Mouse (Mus musculus): ENCODE measurements around the gene Slc23a4. TPM values are rescaled to one million over a fixed set of nuclear protein-coding genes. Genes with fewer than 3 reads are reported as not detected.
A peak's percentile ranks its signal among the peaks of the same experiment; 100 is the strongest.

Slc23a4 gene
- polyA plus RNA-seq (2016; fragmentation: Nextera tagmentation; extraction: Ambion mirVana): 0.40 and 0.76 TPM in 2 replicates

DNA sequence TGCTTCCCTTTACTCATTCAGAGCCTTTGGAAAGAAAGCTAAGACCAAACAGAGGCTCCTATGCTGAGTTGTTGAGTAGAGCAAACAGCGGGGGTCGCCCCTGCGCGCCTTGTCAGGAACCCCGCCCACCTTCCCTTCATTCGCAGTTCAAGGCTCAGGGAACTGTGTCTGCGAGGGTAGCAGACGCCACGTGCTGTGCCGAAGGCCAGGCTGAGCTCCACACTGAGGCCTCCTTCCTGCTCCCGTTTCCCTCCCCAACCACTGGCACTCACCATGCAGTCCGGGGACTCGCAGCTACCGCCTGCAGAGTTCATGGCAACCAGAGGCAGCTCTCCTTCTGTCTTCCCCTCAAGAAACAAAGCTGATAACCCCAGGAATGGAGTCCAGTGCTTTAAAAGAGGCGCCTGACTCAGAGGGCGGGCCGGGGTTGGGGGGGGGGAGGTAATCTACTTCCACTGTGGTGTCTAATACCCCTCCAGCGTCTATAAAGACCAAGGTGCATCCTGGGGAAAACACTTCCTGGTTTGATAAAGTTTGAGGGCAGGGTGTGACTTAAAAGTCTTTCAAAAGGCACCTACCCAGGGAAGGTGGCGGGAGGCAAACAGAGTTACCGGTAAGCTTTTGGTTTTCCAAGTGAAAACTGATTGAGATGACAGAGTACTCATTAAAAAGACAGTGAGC, at the start of gene Slc23a4:
Slc23a4 (minus strand) TSS at position 324 of the 681 bp plus-strand sequence.
- Histone ChIP-seq H3K4me1 (peaks cover 9% of the 10 kb centered on the region), H3K9me3 (no peaks in the 10 kb centered on the region), H3K27me3 (0 out of 2 replicates have a peak, but pooled peaks cover 8% of the 10 kb centered on the region), H3K36me3 (replicated peaks) (no peaks in the 10 kb centered on the region), H3K9ac (no peak within 1 kb of the TSS), H3K4me3 (replicated peaks) (peak within 1 kb of the TSS; percentile 7; the same call in 1 of the 2 replicates), H3K4me2 (peak within 1 kb of the TSS; percentile 37), H3K27ac (no peak within 1 kb of the TSS)
- WGBS: 8% methylated on average over 20 of the region's 20 CpGs
- ATAC-seq (ENCODE audit: low FRiP score): no peak

GRCm38 (mm10) chr6:35033341-35033740, 45.1 kb upstream of the Slc23a4 start:
- no peak overlapping the region for H3K4me3 ChIP-seq (replicated peaks)
- 96% methylated on average over 11 of the region's 11 CpGs for WGBS
- H3K27me3 ChIP-seq: no peaks in the 10 kb centered on the region

DNA sequence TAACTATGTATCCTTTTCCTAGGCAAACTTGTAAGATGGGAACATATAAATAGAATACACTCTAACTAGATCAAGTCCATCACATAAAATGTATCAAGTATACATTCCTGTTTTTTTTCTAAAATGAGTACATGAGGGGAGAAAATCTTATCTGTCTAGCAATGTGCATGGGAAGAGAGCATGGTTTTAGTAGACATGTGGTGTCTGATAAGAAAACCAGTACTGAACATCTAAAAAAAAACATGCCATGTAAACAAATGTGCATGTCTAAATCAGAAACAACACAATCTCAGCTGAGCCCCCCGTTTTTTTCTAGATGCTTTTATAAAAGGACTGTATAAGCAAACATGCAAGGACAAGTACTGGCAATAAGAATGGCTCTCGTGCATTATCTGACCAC, 44.5 kb upstream of the Slc23a4 start:
- no peaks in the 10 kb centered on the region for H3K9me3 ChIP-seq
- H3K36me3 ChIP-seq (replicated peaks): no peaks in the 10 kb centered on the region
- no peak overlapping the region for H3K9ac ChIP-seq
- H3K4me1 ChIP-seq: 0 out of 2 replicates have a peak, but pooled peaks cover under 1% of the 10 kb centered on the region
- no peak overlapping the region for H3K27ac ChIP-seq
- H3K4me3 ChIP-seq (replicated peaks): no peak overlapping the region
- no peaks in the 10 kb centered on the region for H3K27me3 ChIP-seq
- WGBS: 94% methylated on average over 2 of the region's 2 CpGs
- H3K4me2 ChIP-seq: no peak overlapping the region
- no peak for ATAC-seq (ENCODE audit: low FRiP score)

More at GRCm38 (mm10) chr6:35033341-35033740, 45.1 kb upstream of the Slc23a4 start:
- Histone ChIP-seq H3K27ac (no peak overlapping the region), H3K4me1 (no peaks in the 10 kb centered on the region), H3K9me3 (no peaks in the 10 kb centered on the region), H3K4me2 (no peak overlapping the region), H3K9ac (no peak overlapping the region), H3K36me3 (replicated peaks) (no peaks in the 10 kb centered on the region)
- ATAC-seq (ENCODE audit: low FRiP score): no peak

GRCm38 (mm10) chr6:35030811-35031210, 42.6 kb upstream of the Slc23a4 start:
- no peak overlapping the region for H3K27ac ChIP-seq
- H3K4me3 ChIP-seq (replicated peaks): no peak overlapping the region
- no peaks in the 10 kb centered on the region for H3K9me3 ChIP-seq
- no peaks in the 10 kb centered on the region for H3K27me3 ChIP-seq
- 0 out of 2 replicates have a peak, but pooled peaks cover 7% of the 10 kb centered on the region for H3K4me1 ChIP-seq
- no peak overlapping the region for H3K4me2 ChIP-seq
- H3K36me3 ChIP-seq (replicated peaks): no peaks in the 10 kb centered on the region
- ATAC-seq (ENCODE audit: low FRiP score): no peak
- WGBS: 93% methylated on average over 4 of the region's 4 CpGs
- no peak overlapping the region for H3K9ac ChIP-seq

GRCm38 (mm10) chr6:35030226-35030625, 42.0 kb upstream of the Slc23a4 start:
- H3K4me3 ChIP-seq (replicated peaks): no peak overlapping the region
- no peak overlapping the region for H3K4me2 ChIP-seq
- no peaks in the 10 kb centered on the region for H3K9me3 ChIP-seq
- H3K36me3 ChIP-seq (replicated peaks): no peaks in the 10 kb centered on the region
- H3K27ac ChIP-seq: no peak overlapping the region
- WGBS: 87% methylated on average over 6 of the region's 6 CpGs
- H3K9ac ChIP-seq: no peak overlapping the region
- no peak for ATAC-seq (ENCODE audit: low FRiP score)
- no peaks in the 10 kb centered on the region for H3K27me3 ChIP-seq
- 0 out of 2 replicates have a peak, but pooled peaks cover 7% of the 10 kb centered on the region for H3K4me1 ChIP-seq

GRCm38 (mm10) chr6:35028023-35028422, 39.8 kb upstream of the Slc23a4 start:
- Histone ChIP-seq H3K4me3 (replicated peaks) (no peak overlapping the region), H3K27me3 (no peaks in the 10 kb centered on the region), H3K4me1 (0 out of 2 replicates have a peak, but pooled peaks cover 7% of the 10 kb centered on the region), H3K36me3 (replicated peaks) (peaks cover 2% of the 10 kb centered on the region), H3K9me3 (no peaks in the 10 kb centered on the region), H3K27ac (no peak overlapping the region), H3K9ac (no peak overlapping the region), H3K4me2 (no peak overlapping the region)
- ATAC-seq (ENCODE audit: low FRiP score): no peak
- 73% methylated on average over 2 of the region's 2 CpGs for WGBS

GRCm38 (mm10) chr6:35027257-35027656, 39.1 kb upstream of the Slc23a4 start:
- Histone ChIP-seq H3K9ac (no peak overlapping the region), H3K4me2 (no peak overlapping the region), H3K36me3 (replicated peaks) (peaks cover 6% of the 10 kb centered on the region), H3K4me1 (0 out of 2 replicates have a peak, but pooled peaks cover 7% of the 10 kb centered on the region), H3K9me3 (no peaks in the 10 kb centered on the region), H3K27ac (no peak overlapping the region), H3K4me3 (replicated peaks) (no peak overlapping the region), H3K27me3 (no peaks in the 10 kb centered on the region)
- WGBS: 68% methylated on average over 6 of the region's 6 CpGs
- no peak for ATAC-seq (ENCODE audit: low FRiP score)

DNA sequence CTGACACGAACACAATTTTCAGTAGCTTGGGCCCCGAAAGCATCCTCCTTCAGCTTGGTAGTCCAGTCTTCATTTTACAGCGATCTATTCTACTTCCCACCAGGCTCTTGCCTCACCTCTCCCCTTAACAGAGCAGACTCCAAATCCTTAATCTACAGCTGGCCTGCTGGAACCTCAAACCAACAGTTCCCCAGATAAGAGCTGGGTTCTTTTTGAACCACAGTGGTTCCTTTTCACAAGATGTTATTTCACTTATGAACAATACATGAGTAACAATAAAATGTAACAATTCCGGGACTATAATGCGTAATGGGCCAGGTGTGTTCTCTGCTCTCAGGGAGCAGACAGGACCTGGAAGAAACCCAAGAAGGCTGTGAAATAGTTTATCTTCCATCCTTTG, 28.4 kb upstream of the Slc23a4 start:
- WGBS: 88% methylated on average over 5 of the region's 5 CpGs
- H3K36me3 ChIP-seq (replicated peaks): peaks cover 3% of the 10 kb centered on the region; the same call in 1 of the 2 replicates
- no peaks in the 10 kb centered on the region for H3K27me3 ChIP-seq
- H3K9me3 ChIP-seq: no peaks in the 10 kb centered on the region
- no peaks in the 10 kb centered on the region for H3K4me1 ChIP-seq
- H3K4me3 ChIP-seq (replicated peaks): no peak overlapping the region
- no peak overlapping the region for H3K27ac ChIP-seq
- H3K9ac ChIP-seq: no peak overlapping the region
- no peak overlapping the region for H3K4me2 ChIP-seq
- ATAC-seq (ENCODE audit: low FRiP score): no peak

DNA sequence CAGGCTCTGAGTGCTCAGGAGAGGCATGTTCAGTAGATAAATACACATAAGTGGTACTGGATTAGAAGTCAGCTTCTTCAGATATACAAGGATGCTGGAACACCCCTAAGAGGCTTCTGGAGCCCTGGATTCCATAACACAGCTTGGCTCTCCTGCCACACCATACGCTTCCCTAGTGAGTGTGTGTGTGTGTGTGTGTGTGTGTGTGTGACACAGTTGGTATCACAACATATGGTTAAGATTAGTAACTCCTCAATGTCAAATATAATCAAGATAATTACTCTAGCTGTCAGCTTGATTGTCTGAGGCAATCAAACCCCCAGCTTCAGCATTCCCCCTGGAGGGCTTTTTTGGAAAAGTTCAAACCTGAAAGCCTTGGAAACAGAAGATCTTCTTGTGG, 23.7 kb upstream of the Slc23a4 start:
- Histone ChIP-seq H3K4me3 (replicated peaks) (no peak overlapping the region), H3K4me2 (no peak overlapping the region), H3K9me3 (no peaks in the 10 kb centered on the region), H3K9ac (no peak overlapping the region), H3K27me3 (no peaks in the 10 kb centered on the region), H3K4me1 (no peaks in the 10 kb centered on the region), H3K36me3 (replicated peaks) (no peaks in the 10 kb centered on the region), H3K27ac (no peak overlapping the region)
- 81% methylated on average over 1 of the region's 1 CpGs for WGBS
- ATAC-seq (ENCODE audit: low FRiP score): no peak

DNA sequence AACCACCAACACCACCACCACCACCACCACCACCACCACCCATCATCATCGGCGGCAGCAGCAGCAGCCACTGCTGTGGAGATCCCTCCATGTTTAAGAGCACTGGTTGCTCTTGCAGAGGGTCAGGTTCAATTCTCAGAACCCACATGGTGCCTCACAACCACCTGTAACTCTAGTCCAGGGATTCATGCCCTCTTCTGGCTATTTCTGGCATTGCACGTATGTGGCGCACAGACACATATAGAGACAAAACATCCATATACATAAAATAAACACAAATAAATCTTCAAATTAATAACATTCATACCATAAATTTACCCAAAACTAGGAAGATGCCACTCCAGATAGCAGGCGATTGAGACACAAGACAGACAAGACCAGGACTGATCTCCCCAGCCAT, 22.5 kb upstream of the Slc23a4 start:
- Histone ChIP-seq H3K4me3 (replicated peaks) (no peak overlapping the region), H3K4me1 (no peaks in the 10 kb centered on the region), H3K4me2 (no peak overlapping the region), H3K27me3 (no peaks in the 10 kb centered on the region), H3K9me3 (no peaks in the 10 kb centered on the region), H3K27ac (no peak overlapping the region), H3K9ac (no peak overlapping the region), H3K36me3 (replicated peaks) (no peaks in the 10 kb centered on the region)
- no peak for ATAC-seq (ENCODE audit: low FRiP score)
- WGBS: 91% methylated on average over 5 of the region's 5 CpGs

- no peak overlapping the region for H3K4me3 ChIP-seq (replicated peaks)
- WGBS: 80% methylated on average over 18 of the region's 18 CpGs
- H3K27ac ChIP-seq: no peak overlapping the region
- ATAC-seq (ENCODE audit: low FRiP score): no peak
- H3K9ac ChIP-seq: no peak overlapping the region
- H3K9me3 ChIP-seq: no peaks in the 10 kb centered on the region
- no peaks in the 10 kb centered on the region for H3K27me3 ChIP-seq
- 0 out of 2 replicates have a peak, but pooled peaks cover 5% of the 10 kb centered on the region for H3K4me1 ChIP-seq
- H3K4me2 ChIP-seq: no peak overlapping the region
- H3K36me3 ChIP-seq (replicated peaks): no peaks in the 10 kb centered on the region
These were observed 14.1 kb upstream of the Slc23a4 start for GRCm38 (mm10) chr6:35002261-35002669.

DNA sequence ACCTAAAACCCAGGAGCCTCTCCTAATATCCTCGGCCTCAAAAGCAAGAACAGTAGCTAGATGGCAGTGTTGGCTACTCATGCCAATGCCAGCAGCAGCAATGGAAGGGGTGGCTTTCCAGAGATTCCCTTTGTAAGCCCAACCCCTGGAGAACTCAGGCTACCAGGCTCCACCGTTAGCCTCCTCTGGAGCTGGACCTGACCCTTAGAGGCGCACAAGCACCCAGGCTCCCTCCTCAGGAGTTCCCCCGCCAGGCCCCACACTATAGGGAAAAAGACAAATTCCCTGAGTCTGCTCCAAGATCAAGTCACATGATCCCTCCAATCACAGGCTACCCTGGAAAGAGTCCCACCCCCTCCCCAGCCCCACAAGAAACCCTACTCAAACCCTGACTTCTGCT, 10.9 kb upstream of the Slc23a4 start:
- H3K36me3 ChIP-seq (replicated peaks): no peaks in the 10 kb centered on the region
- 0 out of 2 replicates have a peak, but pooled peaks cover 5% of the 10 kb centered on the region for H3K27me3 ChIP-seq
- 0 out of 2 replicates have a peak overlapping the region, but pooled peaks have one; percentile 13 for H3K4me2 ChIP-seq
- H3K9ac ChIP-seq: no peak overlapping the region
- H3K4me3 ChIP-seq (replicated peaks): no peak overlapping the region
- WGBS: 18% methylated on average over 4 of the region's 4 CpGs
- peak; percentile 37; the same call in 1 of the 2 replicates for ATAC-seq (ENCODE audit: low FRiP score)
- H3K4me1 ChIP-seq: peaks cover 9% of the 10 kb centered on the region; the same call in 1 of the 2 replicates
- H3K9me3 ChIP-seq: no peaks in the 10 kb centered on the region
- no peak overlapping the region for H3K27ac ChIP-seq

DNA sequence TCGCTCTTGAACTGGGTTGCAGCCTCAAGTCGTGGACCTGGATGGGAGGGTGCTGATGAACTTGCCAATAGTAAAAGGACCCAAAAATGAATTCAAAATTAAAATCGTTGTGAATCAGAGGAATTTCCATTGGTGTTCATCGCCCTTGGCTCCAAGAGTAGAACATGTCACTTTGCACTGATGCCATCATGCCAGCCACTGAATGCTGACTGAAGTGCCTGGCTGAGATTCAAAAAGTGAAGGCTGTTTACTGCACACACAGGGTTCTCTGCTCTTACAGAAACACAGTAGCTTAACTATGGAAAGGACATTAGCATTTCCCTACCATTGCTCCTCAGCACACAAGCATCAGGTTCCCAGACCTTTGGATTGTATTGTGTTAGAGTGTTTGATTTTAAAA, 8.3 kb upstream of the Slc23a4 start:
- H3K4me2 ChIP-seq: no peak overlapping the region
- WGBS: 84% methylated on average over 4 of the region's 4 CpGs
- no peak overlapping the region for H3K9ac ChIP-seq
- no peaks in the 10 kb centered on the region for H3K9me3 ChIP-seq
- H3K4me1 ChIP-seq: peaks cover 9% of the 10 kb centered on the region; the same call in 1 of the 2 replicates
- H3K36me3 ChIP-seq (replicated peaks): no peaks in the 10 kb centered on the region
- ATAC-seq (ENCODE audit: low FRiP score): no peak
- H3K27me3 ChIP-seq: 0 out of 2 replicates have a peak, but pooled peaks cover 5% of the 10 kb centered on the region
- H3K4me3 ChIP-seq (replicated peaks): no peak overlapping the region
- H3K27ac ChIP-seq: no peak overlapping the region

Measured in forebrain, embryonic 12.5 days (tissue).